Mouse (Mus musculus) gastrocnemius, postnatal 36 days (tissue): ENCODE data around the gene Gm2a. TPM values are rescaled to one million over a fixed set of nuclear protein-coding genes. Genes with fewer than 3 reads are reported as not detected.

Experiments
- DNase-seq, 2 experiments: peaks; one replicate each; pipeline ENCODE4 v3.0.0; 2022
- intact Hi-C: fragments of 180-260 bp; cut with DNase I; formaldehyde crosslinking; loops from one replicate; pipeline ENCODE4 v1.15.1; 2025
- total RNA-seq, 2 experiments: library from RNA; stranded (reverse); gene quantifications; 2 replicates each; pipeline ENCODE4 v1.2.3; 2021

Gm2a gene
- total RNA-seq, 2 experiments from 2014 or later, result 7.0 to 7.2 TPM

GRCm38 (mm10) chr11:55121430-55121829 is 23.5 kb downstream of the Gm2a start:
- no peak for DNase-seq
- intact Hi-C loops, result no loop called here

GRCm38 (mm10) chr11:55126663-55127062 is 28.7 kb downstream of the Gm2a start:
- DNase-seq, result no peak
- intact Hi-C loops, result no loop called here

DNA sequence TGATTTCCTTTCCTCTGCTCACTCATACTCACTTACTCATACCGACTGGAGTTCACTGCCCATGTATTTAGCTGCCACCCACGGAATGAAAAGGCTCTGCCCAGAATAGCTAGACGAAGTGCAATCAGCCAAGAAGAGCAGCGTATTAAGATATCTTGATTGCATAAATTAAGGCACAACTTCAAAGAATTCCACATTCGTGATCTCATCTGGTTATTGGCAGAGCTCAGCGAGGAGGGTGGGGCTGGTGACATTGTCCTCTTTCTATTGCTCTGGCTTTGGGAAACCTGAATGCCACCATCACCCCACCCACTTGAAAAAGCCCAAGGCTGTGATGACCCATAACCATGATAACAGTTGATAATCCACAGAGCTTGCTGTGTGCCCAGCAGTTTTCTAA is 30.0 kb downstream of the Gm2a start:
- no peak for DNase-seq
- intact Hi-C loops, result no loop called here

- DNase-seq, result no peak
- intact Hi-C loops, result no loop called here
These were observed 30.5 kb downstream of the Gm2a start for GRCm38 (mm10) chr11:55128411-55128810.

DNA sequence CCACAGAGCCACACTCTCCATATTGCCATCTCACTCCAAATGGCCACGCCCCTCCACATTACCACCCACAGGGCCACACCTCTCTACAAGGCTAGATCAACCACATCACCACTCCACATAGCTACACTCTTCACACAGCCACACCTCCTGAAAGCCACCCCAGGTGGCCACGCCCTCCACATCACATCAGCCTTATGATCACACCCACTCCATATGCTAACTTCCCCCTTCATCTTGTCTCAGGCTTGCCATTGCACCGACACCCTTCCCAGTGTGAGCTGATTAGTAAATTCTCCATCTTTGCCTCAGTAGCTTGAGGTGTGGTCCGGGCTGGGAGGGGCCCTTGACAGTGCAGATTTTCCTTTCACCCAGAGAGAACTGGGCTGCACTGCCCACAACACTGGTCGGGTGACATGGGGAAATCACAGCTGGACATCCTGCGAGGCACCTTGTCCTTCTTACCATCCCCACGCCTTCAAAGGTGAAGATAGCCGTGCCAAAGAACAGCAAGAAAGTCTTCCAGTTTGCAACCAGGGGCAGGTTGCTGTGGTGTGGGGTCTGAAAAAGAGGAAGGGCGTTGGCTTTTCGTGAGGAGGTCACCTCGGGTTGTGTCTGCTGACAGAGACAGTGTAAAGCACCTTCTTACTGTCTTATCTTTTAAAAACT is 33.3 kb downstream of the Gm2a start:
- DNase-seq, result no peak
- intact Hi-C loops, result no loop called here

DNA sequence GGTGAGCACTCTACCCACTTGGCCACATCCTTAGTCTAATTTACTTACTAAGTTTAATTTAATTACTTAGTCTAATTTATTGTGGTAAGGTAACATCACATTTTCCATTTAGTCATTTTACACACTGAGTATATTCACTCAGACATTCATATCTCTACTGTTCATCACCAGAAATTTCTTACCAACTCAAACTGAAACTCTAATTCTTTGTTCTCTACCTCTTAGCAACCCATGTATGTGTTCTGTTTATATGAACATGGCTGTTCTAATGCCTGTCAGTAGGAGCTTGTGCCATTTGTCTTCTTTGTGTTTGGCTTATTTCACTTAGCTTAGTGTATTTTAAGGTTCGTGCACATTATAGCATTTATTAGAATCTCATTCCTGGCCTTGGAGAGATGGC is 34.0 kb downstream of the Gm2a start:
- DNase-seq, result no peak
- intact Hi-C loops, result no loop called here

DNA sequence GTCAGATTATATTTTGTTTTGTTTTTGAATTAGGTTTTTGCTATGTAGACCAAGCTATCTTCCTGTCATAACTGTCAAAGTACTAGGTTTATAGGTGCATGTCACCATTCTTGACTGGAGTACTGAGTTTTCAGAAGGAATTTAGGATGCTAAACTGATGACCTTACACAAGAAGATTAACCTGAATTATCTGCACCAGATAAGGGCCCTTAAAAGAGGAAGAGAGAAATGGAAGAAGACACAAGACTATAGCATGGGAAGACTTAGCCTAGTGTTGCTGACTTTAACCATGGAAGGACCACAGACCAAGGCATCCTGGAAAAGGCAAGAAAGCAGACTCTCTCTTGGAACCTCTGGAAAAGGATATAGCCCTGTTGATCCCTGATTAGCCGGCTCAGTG is 35.3 kb downstream of the Gm2a start:
- intact Hi-C loops, result no loop called here
- DNase-seq, result no peak

DNA sequence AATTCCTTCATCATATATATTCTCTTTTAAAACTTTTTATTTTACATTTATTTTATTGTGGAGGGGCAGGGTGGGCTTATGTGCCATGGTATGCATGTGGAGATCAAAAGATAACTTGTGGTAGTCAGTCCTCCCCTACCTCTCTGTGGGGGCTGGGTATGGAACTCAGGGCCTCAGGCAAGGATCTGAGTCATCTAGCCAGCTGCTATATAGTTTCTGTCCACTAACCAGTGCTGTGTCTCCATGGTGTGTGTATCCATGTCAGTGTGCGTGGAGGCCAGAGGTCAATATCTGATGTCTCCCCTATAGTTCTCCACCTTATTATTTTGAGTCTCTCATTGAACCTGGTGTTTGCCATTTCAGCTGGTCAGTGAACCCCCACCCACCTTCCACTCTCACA is 36.5 kb downstream of the Gm2a start:
- intact Hi-C loops, result no loop called here
- no peak for DNase-seq

DNA sequence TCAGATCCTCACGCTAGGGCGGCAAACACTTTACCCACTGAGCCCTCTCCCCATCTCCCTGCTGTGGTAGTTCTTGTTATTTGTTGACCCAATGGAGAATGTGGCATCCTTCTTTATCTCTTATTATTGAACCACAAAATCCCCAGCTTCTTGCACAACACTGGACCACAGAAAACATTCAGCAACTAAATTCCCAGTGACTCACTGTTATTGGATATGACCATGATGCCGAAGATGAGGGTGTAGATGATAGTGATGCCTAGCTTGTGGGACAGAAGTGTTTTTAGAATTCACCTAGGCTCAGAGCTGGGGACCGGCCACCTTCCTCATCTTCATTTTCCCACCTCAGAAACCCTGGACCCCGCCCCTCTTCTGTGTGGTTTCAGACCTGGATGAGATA is 37.0 kb downstream of the Gm2a start:
- intact Hi-C loops, result no loop called here
- no peak for DNase-seq

GRCm38 (mm10) chr11:55136770-55137547 is 39.0 kb downstream of the Gm2a start:
- intact Hi-C loops, result no loop called here
- DNase-seq, result no peak

DNA sequence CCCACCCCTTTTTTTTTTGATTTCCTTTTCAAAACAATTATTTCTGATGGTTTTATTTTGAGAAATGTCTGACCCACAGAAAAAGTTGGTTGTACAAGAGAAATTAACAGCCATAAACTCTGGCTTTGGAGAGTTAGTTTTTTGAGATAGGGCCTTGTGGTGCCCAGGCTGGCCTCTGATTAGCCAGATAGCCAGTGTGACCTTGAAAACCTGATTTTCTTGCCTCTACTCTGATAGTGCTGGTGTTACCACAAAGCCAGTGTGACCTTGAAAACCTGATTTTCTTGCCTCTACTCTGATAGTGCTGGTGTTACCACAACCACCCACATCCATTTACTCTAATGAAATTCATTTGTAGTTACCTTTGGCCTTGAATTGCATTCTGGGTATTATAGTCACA is 39.7 kb downstream of the Gm2a start:
- DNase-seq, result no peak
- intact Hi-C loops, result no loop called here

- intact Hi-C loops, result no loop called here
- DNase-seq, result no peak
These were observed 43.6 kb downstream of the Gm2a start for GRCm38 (mm10) chr11:55141502-55141901.

DNA sequence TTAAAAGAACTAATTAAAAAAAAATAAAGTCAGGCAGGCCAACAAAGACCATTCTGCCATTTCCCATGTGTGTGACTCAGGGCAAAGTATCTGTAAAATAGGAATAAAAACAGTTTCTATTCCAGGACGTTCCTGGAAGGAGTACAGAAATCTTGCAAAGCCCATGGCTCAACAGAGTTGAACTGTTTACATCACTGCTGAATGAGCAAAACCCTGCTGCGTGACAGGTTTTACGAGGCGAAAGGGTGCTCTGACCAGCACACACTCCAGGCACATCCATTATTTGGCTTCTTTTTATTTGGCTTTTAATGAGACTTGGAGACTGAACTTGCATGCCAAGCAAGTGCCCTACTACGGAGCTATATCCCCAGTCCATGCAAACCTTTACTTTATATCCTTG is 46.1 kb downstream of the Gm2a start:
- intact Hi-C loops, result no loop called here

GRCm38 (mm10) chr11:55146855-55147254 is 48.9 kb downstream of the Gm2a start:
- DNase-seq, result no peak
- intact Hi-C loops, result no loop called here

More for the DNA sequence above, 46.1 kb downstream of the Gm2a start:
- no peak for DNase-seq

DNA sequence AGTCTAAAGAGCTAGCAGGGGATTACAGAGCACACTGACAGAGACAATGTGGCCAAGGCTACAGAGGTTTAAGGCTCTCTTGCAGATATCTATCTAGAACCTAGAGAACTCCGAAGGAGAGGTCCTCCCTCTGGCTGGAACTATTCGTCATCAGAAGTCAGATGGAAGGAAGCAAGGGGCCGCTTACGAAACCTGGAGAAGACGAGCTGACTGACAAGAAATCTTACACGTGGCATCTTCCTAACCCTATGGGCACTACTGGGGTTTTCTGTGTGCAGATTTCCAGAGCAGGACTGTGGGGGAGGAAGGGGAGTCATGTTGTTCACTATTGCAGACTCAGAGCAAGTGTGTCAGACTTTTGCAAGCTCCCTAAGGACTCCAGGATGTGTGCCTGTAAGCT is 49.5 kb downstream of the Gm2a start:
- DNase-seq, result no peak
- intact Hi-C loops, result no loop called here

DNA sequence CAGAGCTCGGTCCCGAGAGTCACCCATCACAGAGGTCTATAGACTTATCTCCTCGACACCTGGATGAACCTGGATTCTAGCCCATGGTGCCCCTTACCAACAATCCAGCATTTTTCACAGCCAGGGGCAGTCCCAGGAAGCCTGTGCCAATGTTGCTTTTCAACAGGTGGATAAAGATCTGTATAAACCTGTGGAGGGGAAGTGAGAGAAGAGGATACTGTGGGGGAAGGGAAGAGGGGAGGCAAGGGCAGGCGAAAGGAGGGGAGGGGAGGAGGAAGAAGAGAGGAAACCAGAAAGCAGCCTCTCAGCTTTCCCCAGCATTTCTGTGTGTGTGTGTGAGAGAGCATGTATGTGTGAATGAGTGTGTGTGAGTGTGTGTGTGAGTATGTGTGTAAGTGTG is 50.5 kb downstream of the Gm2a start:
- intact Hi-C loops, result no loop called here
- DNase-seq, result no peak

DNA sequence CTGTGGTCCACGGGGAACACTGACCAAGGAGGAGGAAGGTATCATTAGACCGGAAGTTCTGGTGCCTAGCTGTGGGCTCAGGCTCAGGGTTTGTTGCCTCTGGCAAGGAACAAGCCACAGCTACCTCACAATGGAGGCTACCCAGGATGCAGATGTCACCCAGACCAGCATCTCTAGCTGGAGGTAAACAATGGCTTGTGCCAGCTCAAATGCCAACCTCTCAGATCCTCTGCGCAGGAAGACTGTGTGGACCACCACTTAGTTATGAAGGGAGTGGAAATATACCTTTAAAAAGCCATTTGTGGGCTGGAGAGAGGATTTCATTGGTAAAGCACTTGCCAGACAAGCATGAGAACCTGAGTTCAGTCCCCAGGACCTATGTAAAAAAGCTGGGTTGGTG is 53.7 kb downstream of the Gm2a start, which contains the start of gene Slc36a3:
TSS of gene Slc36a3 (minus strand) at position 101 of the 400 bp plus-strand sequence.
- intact Hi-C loops, result no loop called here

DNA sequence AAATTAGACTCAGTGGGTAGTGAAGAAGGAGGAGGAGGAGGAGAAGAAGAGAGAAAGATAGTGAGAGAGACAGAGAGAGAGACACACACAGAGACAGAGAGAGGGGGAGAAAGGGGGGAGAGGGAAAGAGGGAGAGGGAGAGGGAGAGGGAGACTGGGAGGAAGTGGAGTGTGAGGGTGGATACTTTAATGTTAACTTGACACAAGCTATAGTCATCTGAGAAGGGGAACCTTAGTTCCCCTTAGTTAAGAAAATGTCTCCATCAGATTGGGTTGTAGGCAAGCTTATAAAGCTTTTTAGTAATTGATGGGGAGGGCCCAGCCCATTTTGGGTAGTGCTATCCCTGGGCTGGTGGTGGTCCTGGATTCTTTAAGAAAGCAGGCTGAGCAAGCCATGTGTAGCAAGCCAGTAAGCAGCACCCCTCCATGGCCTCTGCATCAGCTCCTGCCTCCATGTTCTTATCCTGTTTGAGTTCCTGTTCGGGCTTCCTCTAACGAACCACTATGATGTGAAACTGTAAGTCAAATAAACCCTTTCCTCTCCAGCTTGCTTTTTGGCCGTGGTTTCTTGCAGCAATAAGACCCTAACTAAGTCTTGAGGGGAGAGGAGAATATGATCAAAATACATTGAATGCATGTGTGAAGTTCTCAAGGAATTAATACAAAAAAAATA is 56.6 kb downstream of the Gm2a start:
- DNase-seq, result no peak
- intact Hi-C loops, result loop anchor here (5.0 kb wide), 3 partner anchors 52 to 157 kb away; no protein-coding TSS in a partner anchor

More for the DNA sequence above, 53.7 kb downstream of the Gm2a start, which contains the start of gene Slc36a3:
- no peak for DNase-seq

- DNase-seq, result no peak
- intact Hi-C loops, result loop anchor here (5.0 kb wide), 3 partner anchors 53 to 158 kb away; no protein-coding TSS in a partner anchor
These were observed 57.1 kb downstream of the Gm2a start for GRCm38 (mm10) chr11:55155070-55155421.

DNA sequence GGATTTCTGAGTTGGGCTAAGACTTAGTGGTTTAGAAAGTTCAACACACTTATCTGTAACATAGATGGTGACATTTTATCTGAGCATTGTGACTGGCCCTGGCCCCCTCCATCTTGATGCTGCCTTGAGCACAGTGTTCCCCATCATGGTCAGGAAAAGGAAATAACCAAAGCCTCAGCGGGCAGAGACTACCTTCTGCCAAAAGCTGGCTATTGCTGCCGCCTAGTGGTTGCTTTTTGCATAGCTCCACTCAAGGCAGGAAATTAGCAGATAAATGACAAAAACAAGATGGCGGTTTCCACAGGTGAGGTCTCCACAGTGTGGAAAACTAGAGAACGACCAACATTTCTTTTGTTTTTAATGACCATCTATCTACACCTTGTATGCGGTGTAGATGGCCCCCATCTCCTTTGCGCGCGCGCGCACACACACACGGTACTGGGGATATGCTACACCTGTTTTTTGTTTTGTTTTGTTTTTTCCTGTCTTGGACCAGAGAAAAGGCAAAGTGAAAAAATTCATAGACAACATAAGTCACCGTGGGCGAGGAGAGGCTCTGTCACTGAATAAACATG is 61.0 kb downstream of the Gm2a start:
- DNase-seq, result peak; percentile 59 to 65
- intact Hi-C loops, result loop anchor here (5.0 kb wide), 3 partner anchors 57 to 162 kb away; no protein-coding TSS in a partner anchor
